Mouse (Mus musculus) MEL (cell line): ENCODE results near the gene Trim46. TPM values are rescaled to one million over a fixed set of nuclear protein-coding genes. Genes with fewer than 3 reads are reported as not detected.

Source experiments
- DNase-seq: peaks from one replicate; pipeline ENCODE4 v3.0.0; 2011; ENCODE audit warnings: low read depth, low spot score
- H3K27ac ChIP-seq: 2 replicates; pipeline ENCODE4 v1.5.1; 2012; ENCODE audit warnings: low read depth, mild to moderate bottlenecking, control low read depth, low read length, moderate library complexity; ENCODE audit not compliant: control insufficient read depth
- H3K27me3 ChIP-seq, 2 experiments: fragments of 150-350 bp in 1 of 2; sonication (generic) in 1 of 2; 2 replicates each; pipeline ENCODE4 v1.6.1; 2012; ENCODE audit warnings: low read length in 2 of 2, mild to moderate bottlenecking in 2 of 2, improper control_type of control experiment in 1 of 2, moderate library complexity in 1 of 2; ENCODE audit not compliant: insufficient read depth in 2 of 2, control insufficient read depth in 1 of 2
- H3K36me3 ChIP-seq, 2 experiments: 2 replicates each; pipeline ENCODE4 v1.6.1; 2012 to 2014; ENCODE audit warnings: low read length in 2 of 2, improper control_type of control experiment in 1 of 2, inconsistent platforms in 1 of 2, mild to moderate bottlenecking in 1 of 2; ENCODE audit not compliant: insufficient read depth in 2 of 2, control insufficient read depth in 1 of 2
- H3K4me1 ChIP-seq, 2 experiments: fragments of 150-350 bp in 1 of 2; sonication (generic) in 1 of 2; 2 replicates each; pipeline ENCODE4 v1.6.1; 2012; ENCODE audit warnings: low read length in 2 of 2, improper control_type of control experiment in 1 of 2, mild to moderate bottlenecking in 1 of 2; ENCODE audit not compliant: insufficient read depth in 2 of 2, control insufficient read depth in 1 of 2
- H3K4me3 ChIP-seq, 2 experiments: fragments of 150-350 bp in 1 of 2; sonication (generic) in 1 of 2; 2 replicates each; pipeline ENCODE4 v1.5.1; 2012; ENCODE audit warnings: low read depth in 2 of 2, low read length in 2 of 2, mild to moderate bottlenecking in 2 of 2, moderate library complexity in 2 of 2, control low read depth in 1 of 2, improper control_type of control experiment in 1 of 2; ENCODE audit not compliant: control insufficient read depth in 1 of 2, insufficient read depth in 1 of 2
- H3K79me2 ChIP-seq: 2 replicates; pipeline ENCODE4 v1.6.1; 2012; ENCODE audit warnings: mild to moderate bottlenecking, low read length, moderate library complexity; ENCODE audit not compliant: control insufficient read depth, poor library complexity, insufficient read depth
- H3K9ac ChIP-seq: 2 replicates; pipeline ENCODE4 v1.6.1; 2012; ENCODE audit warnings: low read depth, mild to moderate bottlenecking, control low read depth, low read length, moderate library complexity; ENCODE audit not compliant: control insufficient read depth, poor library complexity, severe bottlenecking
- H3K9me3 ChIP-seq: fragments of 150-350 bp; sonication (generic); replicated peaks from 2 replicates; pipeline ENCODE4 v1.6.1; 2012; ENCODE audit warnings: mild to moderate bottlenecking, low read length, improper control_type of control experiment, moderate library complexity; ENCODE audit not compliant: insufficient read depth
- BHLHE40 ChIP-seq: IDR thresholded peaks from 2 replicates; pipeline ENCODE4 v1.6.1; 2012; ENCODE audit warnings: low read depth, mild to moderate bottlenecking, inconsistent platforms, low read length, improper control_type of control experiment, borderline replicate concordance
- CHD2 ChIP-seq: IDR thresholded peaks from 2 replicates; pipeline ENCODE4 v1.6.1; 2011; ENCODE audit warnings: low read length, improper control_type of control experiment
- CTCF ChIP-seq, 3 experiments: IDR thresholded peaks in 2 of 3; conservative IDR thresholded peaks in 1 of 3; 2 replicates each; pipeline ENCODE4 v1.5.1; 2011 to 2012; ENCODE audit warnings: low read length in 3 of 3, low read depth in 2 of 3, mild to moderate bottlenecking in 2 of 3, improper control_type of control experiment in 1 of 3, inconsistent platforms in 1 of 3, mixed read lengths in 1 of 3, moderate library complexity in 1 of 3; ENCODE audit not compliant: control insufficient read depth in 1 of 3, insufficient read depth in 1 of 3, poor library complexity in 1 of 3, severe bottlenecking in 1 of 3
- E2F4 ChIP-seq: IDR thresholded peaks from 2 replicates; pipeline ENCODE4 v1.6.1; 2011; ENCODE audit warnings: low read depth, low read length, improper control_type of control experiment, borderline replicate concordance
- EP300 ChIP-seq, 2 experiments: IDR thresholded peaks; 2 replicates each; pipeline ENCODE4 v1.6.1; 2011; ENCODE audit warnings: improper control_type of control experiment in 2 of 2, low read length in 2 of 2, low read depth in 1 of 2, mild to moderate bottlenecking in 1 of 2
- GABPA ChIP-seq: IDR thresholded peaks from 2 replicates; pipeline ENCODE4 v1.6.1; 2012; ENCODE audit warnings: low read depth, mild to moderate bottlenecking, inconsistent platforms, low read length, improper control_type of control experiment, moderate library complexity
- JUND ChIP-seq: IDR thresholded peaks from 2 replicates; pipeline ENCODE4 v1.6.1; 2011; ENCODE audit warnings: low read depth, mild to moderate bottlenecking, improper control_type of control experiment, low read length
- KAT2A ChIP-seq: conservative IDR thresholded peaks from 2 replicates; pipeline ENCODE4 v1.6.1; 2012; ENCODE audit warnings: low read depth, low read length, improper control_type of control experiment, inconsistent platforms
- MAFK ChIP-seq: IDR thresholded peaks from 2 replicates; pipeline ENCODE4 v1.6.1; 2011; ENCODE audit warnings: low read depth, mild to moderate bottlenecking, low read length, improper control_type of control experiment, borderline replicate concordance
- MAX ChIP-seq: IDR thresholded peaks from 2 replicates; pipeline ENCODE4 v1.6.1; 2011; ENCODE audit warnings: low read length, improper control_type of control experiment
- MYC ChIP-seq: IDR thresholded peaks from 2 replicates; pipeline ENCODE4 v1.6.1; 2011; ENCODE audit warnings: low read depth, mild to moderate bottlenecking, low read length, improper control_type of control experiment, moderate library complexity
- NELFE ChIP-seq: IDR thresholded peaks from 2 replicates; pipeline ENCODE4 v1.6.1; 2011; ENCODE audit warnings: low read depth, low read length, improper control_type of control experiment
- NRF1 ChIP-seq: IDR thresholded peaks from 2 replicates; pipeline ENCODE4 v1.6.1; 2014; ENCODE audit warnings: low read depth, mild to moderate bottlenecking, inconsistent platforms, low read length, improper control_type of control experiment, moderate library complexity; ENCODE audit not compliant: poor library complexity, insufficient read depth, severe bottlenecking
- POLR2A ChIP-seq, 2 experiments: IDR thresholded peaks; 2 replicates each; pipeline ENCODE4 v1.6.1; 2011 to 2012; ENCODE audit warnings: low read length in 2 of 2, mild to moderate bottlenecking in 2 of 2, control low read depth in 1 of 2, improper control_type of control experiment in 1 of 2, low read depth in 1 of 2, moderate library complexity in 1 of 2; ENCODE audit not compliant: control insufficient read depth in 1 of 2, insufficient read depth in 1 of 2, poor library complexity in 1 of 2
- POLR2AphosphoS2 ChIP-seq: IDR thresholded peaks from 2 replicates; pipeline ENCODE4 v1.6.1; 2011; ENCODE audit warnings: low read length, improper control_type of control experiment
- POLR2AphosphoS5 ChIP-seq: IDR thresholded peaks from 2 replicates; pipeline ENCODE4 v1.6.1; 2012; ENCODE audit warnings: low read depth, borderline replicate concordance, mild to moderate bottlenecking, inconsistent platforms, low read length, moderate library complexity, mixed read lengths
- RAD21 ChIP-seq: IDR thresholded peaks from 2 replicates; pipeline ENCODE4 v1.6.1; 2011; ENCODE audit warnings: mild to moderate bottlenecking, low read depth, low read length, improper control_type of control experiment
- RCOR1 ChIP-seq: IDR thresholded peaks from 2 replicates; pipeline ENCODE4 v1.6.1; 2012; ENCODE audit warnings: low read depth, mild to moderate bottlenecking, inconsistent platforms, low read length, improper control_type of control experiment
- SMC3 ChIP-seq: IDR thresholded peaks from 2 replicates; pipeline ENCODE4 v1.6.1; 2011; ENCODE audit warnings: low read depth, low read length, improper control_type of control experiment
- TBP ChIP-seq: IDR thresholded peaks from 2 replicates; pipeline ENCODE4 v1.8.0; 2011; ENCODE audit warnings: low read depth, low read length, improper control_type of control experiment
- TCF12 ChIP-seq: IDR thresholded peaks from 2 replicates; pipeline ENCODE4 v1.6.1; 2014; ENCODE audit warnings: low read depth, mild to moderate bottlenecking, inconsistent platforms, low read length, improper control_type of control experiment, moderate library complexity
- USF1 ChIP-seq: IDR thresholded peaks from 2 replicates; pipeline ENCODE4 v1.6.1; 2014; ENCODE audit warnings: low read depth, mild to moderate bottlenecking, inconsistent platforms, low read length, improper control_type of control experiment, moderate library complexity
- USF2 ChIP-seq, 2 experiments: IDR thresholded peaks; 2 replicates each; pipeline ENCODE4 v1.6.1; 2011 to 2012; ENCODE audit warnings: improper control_type of control experiment in 2 of 2, low read length in 2 of 2, borderline replicate concordance in 1 of 2, inconsistent platforms in 1 of 2, low read depth in 1 of 2, mild to moderate bottlenecking in 1 of 2; ENCODE audit not compliant: insufficient read depth in 1 of 2
- ZC3H11A ChIP-seq: IDR thresholded peaks from 2 replicates; pipeline ENCODE4 v1.6.1; 2012; ENCODE audit warnings: low read depth, mild to moderate bottlenecking, inconsistent platforms, low read length, improper control_type of control experiment
- ZKSCAN1 ChIP-seq: IDR thresholded peaks from 2 replicates; pipeline ENCODE4 v1.6.1; 2012; ENCODE audit warnings: low read depth, mild to moderate bottlenecking, inconsistent platforms, low read length, improper control_type of control experiment, moderate library complexity
- ZNF384 ChIP-seq: IDR thresholded peaks from 2 replicates; pipeline ENCODE4 v1.6.1; 2012; ENCODE audit warnings: low read depth, mild to moderate bottlenecking, inconsistent platforms, low read length, improper control_type of control experiment
- polyA plus RNA-seq, 2 experiments: library from polyadenylated mRNA; stranded (reverse) in 1 of 2; unstranded in 1 of 2; fragments of >175 nt in 1 of 2; fragments of >200 nt in 1 of 2; gene quantifications; 2 replicates each; pipeline versions ENCODE4 v1.2.1 to v1.2.4; 2012; ENCODE audit warnings: low replicate concordance in 2 of 2, low read depth in 1 of 2; ENCODE audit not compliant: insufficient read length in 2 of 2, insufficient read depth in 1 of 2, missing spikeins in 1 of 2
- total RNA-seq: library from RNA; depleted of rRNA; stranded (reverse); fragments of 300-350 nt; gene quantifications from 2 replicates; pipeline ENCODE4 v1.2.3, GENCODE M21; 2012

Trim46 gene
- total and polyA plus RNA-seq, 3 experiments = 3.3 to 7.7 TPM; not detected in 1

DNA sequence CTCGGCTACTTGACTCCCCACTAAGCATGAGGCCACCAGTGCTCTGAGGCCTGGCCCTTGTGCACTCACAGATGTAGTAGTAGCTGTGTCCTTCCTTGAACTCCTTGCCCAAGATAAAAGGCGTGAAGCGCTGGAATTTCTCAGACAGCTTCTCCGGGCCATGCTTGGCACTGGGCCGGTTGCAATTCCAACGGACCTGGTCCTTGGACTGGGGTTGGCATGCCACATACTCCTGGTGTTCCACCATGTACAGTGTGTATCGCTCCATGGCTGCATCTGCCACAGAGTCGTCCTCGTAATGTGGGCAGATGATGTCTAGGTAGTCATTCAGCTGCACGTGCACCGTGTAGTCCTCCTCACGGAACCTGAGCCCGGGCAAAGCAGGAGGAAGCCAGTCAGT is 30.0 kb upstream of the Trim46 start:
- H3K27me3 ChIP-seq = peaks cover 24 to 30% of the 10 kb centered on the region in 2 experiments
- no peaks in the 10 kb centered on the region for H3K79me2 ChIP-seq

GRCm38 (mm10) chr3:89271760-89272159 is 25.7 kb upstream of the Trim46 start:
- no peak overlapping the region for H3K9ac ChIP-seq
- no peak for DNase-seq
- peaks cover 0 to 2% of the 10 kb centered on the region in 2 experiments; a peak in 2 of 4 replicates for H3K27me3 ChIP-seq
- H3K9me3 ChIP-seq = no peaks in the 10 kb centered on the region
- peaks cover 1% of the 10 kb centered on the region; the same call in 1 of the 2 replicates for H3K79me2 ChIP-seq
- peaks cover 0 to 14% of the 10 kb centered on the region in 2 experiments; a peak in 2 of 4 replicates for H3K36me3 ChIP-seq
- H3K4me3 ChIP-seq = no peak overlapping the region
- H3K4me1 ChIP-seq = peaks cover 3 to 26% of the 10 kb centered on the region in 2 experiments
- H3K27ac ChIP-seq = no peak overlapping the region
- no peak for TF ChIP-seq E2F4
- TF ChIP-seq MAX = no peak
- TF ChIP-seq POLR2A (IDR thresholded peaks at IDR 0.05; ENCODE audit: control insufficient read depth in 1 of 2, insufficient read depth in 1 of 2, low read depth in 1 of 2, low read length in 2 of 2, poor library complexity in 1 of 2) = no peak
- TF ChIP-seq USF1 = no peak
- TF ChIP-seq KAT2A = no peak
- no peak for TF ChIP-seq TCF12
- no peak for TF ChIP-seq GABPA

More for the DNA sequence above, 30.0 kb upstream of the Trim46 start:
- no peaks in the 10 kb centered on the region for H3K36me3 ChIP-seq
- TF ChIP-seq NELFE (no peak), ZKSCAN1 (no peak), POLR2AphosphoS2 (no peak), MYC (no peak), BHLHE40 (no peak)
- no peak overlapping the region for H3K9ac ChIP-seq
- H3K4me3 ChIP-seq = no peak overlapping the region
- no peaks in the 10 kb centered on the region for H3K9me3 ChIP-seq
- no peak overlapping the region for H3K27ac ChIP-seq
- no peak for DNase-seq
- H3K4me1 ChIP-seq = peaks cover 0 to 2% of the 10 kb centered on the region in 2 experiments; a peak in 2 of 4 replicates

DNA sequence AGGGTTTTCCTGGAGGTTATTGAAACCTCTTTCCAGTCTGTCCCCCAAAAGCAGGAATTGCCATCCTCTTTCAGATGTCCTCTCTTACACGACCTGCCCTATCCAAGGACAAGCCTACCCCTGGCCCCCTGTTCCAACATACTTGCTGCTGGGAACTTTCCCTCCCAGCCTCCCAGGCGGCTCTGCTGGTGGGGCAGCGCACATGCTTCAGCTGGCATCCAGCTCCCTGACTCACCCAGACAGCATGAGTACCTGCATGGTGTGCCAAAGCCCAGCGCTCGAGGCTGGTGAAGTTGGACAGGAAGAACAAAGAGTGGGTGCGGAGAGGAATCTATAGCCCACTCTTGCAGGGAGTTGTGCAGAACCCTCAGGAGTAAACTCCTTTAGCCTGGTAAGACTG is 24.8 kb upstream of the Trim46 start:
- DNase-seq = no peak
- peak overlapping the region in 1 of 2 experiments; percentile 78; a peak in 2 of 4 replicates for H3K4me3 ChIP-seq
- H3K36me3 ChIP-seq = peaks cover 0 to 16% of the 10 kb centered on the region in 2 experiments; a peak in 2 of 4 replicates
- no peaks in the 10 kb centered on the region for H3K9me3 ChIP-seq
- TF ChIP-seq CTCF (IDR thresholded peaks at IDR 0.05 in 2 of 3, conservative IDR thresholded peaks at IDR 0.05 in 1 of 3; ENCODE audit: control insufficient read depth in 1 of 3, insufficient read depth in 1 of 3, low read depth in 2 of 3, low read length in 3 of 3, poor library complexity in 1 of 3, severe bottlenecking in 1 of 3) (no peak; a peak in 1 of 6 replicates), ZNF384 (no peak), TBP (no peak), MAFK (no peak), JUND (no peak), NRF1 (no peak), RAD21 (no peak), ZC3H11A (no peak), CHD2 (no peak), TCF12 (no peak), USF2 (IDR thresholded peaks at IDR 0.05; ENCODE audit: borderline replicate concordance in 1 of 2, insufficient read depth in 1 of 2, low read depth in 1 of 2, low read length in 2 of 2) (no peak), EP300 (IDR thresholded peaks at IDR 0.05; ENCODE audit: low read depth in 1 of 2, low read length in 2 of 2) (no peak), SMC3 (no peak), USF1 (no peak), RCOR1 (no peak), ZKSCAN1 (no peak), POLR2AphosphoS5 (no peak), E2F4 (no peak), KAT2A (no peak)
- H3K4me1 ChIP-seq = peaks cover 3 to 30% of the 10 kb centered on the region in 2 experiments
- H3K79me2 ChIP-seq = peaks cover 4% of the 10 kb centered on the region; the same call in 1 of the 2 replicates
- H3K27me3 ChIP-seq = peaks cover 0 to 2% of the 10 kb centered on the region in 2 experiments; a peak in 1 of 4 replicates
- H3K9ac ChIP-seq = peak overlapping the region; percentile 76
- no peak overlapping the region for H3K27ac ChIP-seq
